Mouse (Mus musculus) cerebellum, adult 9-11 months (tissue): ENCODE results near the gene Cars.
"Not testable (repeated sequence)": the region's sequence is repeated elsewhere in the genome, so short reads cannot be mapped to it uniquely, and the experiment has no call there.

Experiments used
- DNase-seq: peaks from one replicate; pipeline ENCODE4 v3.0.0; 2022

Gene Cars

GRCm38 (mm10) chr7:143599428-143600230, at the start of gene Cars:
TSS of gene Cars (minus strand) at chr7:143600090.
- peak; percentile 91 for DNase-seq

DNA sequence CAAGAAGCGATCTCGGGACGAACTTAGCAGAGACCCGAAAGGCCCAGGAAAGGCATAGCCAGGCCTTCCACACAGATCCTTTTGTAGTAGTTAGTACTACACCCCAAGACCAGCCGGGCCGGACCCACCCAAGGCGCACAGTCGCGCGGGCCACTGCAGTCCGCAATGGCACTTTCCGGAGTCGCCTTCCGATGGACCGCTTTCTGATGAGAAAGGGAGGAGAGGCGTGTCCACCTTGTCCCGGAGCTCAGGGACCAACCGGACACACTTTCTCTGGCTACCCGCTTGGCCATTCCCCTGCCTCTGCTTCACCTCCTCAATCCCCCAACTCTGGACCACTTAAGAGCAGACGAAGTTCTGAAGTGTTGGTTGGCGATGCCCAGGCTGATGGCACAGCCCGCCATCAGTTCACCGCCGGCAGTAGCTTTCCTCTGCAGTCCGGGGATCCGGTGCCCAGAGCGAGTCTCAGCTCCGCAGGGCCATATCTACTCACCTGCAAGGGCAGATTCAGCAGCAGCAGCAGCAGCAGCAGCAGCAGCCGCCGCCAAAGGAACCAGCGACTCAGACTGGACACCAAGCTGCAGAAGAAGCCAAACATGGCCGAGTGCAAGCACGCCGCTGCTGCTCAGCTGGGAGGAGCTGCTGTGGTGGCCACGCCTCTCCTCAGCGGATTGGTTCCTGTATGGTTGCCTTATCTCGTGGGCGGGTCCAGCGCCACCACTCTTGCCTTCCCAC, 49.3 kb upstream of the Cars start, which contains the start of gene Tnfrsf22:
Gene Tnfrsf22 (minus strand): TSS at position 628 of the 735 bp plus-strand sequence.
- peak; percentile 11 for DNase-seq

GRCm38 (mm10) chr7:143643949-143644348, 44.1 kb upstream of the Cars start:
- not testable (repeated sequence) for DNase-seq

- DNase-seq, result no peak
Measured at GRCm38 (mm10) chr7:143636674-143637073, 36.8 kb upstream of the Cars start.

DNA sequence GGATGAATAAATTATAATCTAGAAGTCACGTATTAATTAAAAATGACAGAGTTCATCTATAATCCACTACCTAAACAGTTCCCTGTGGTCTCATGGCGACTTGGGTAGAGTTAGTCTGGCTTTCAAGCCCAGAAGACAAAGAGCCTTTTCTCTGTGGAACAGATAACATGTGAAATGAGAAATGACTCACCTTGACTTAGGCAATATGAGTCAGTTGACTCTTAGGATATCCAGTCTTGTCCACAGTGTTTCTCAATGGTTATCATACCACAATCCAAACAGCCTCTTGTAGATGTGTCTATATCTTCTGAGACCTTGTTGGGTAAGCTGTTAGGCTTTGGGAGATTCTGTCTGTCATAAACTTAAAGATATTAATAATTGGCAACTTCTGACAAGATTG, 31.6 kb upstream of the Cars start:
- DNase-seq, result no peak

DNA sequence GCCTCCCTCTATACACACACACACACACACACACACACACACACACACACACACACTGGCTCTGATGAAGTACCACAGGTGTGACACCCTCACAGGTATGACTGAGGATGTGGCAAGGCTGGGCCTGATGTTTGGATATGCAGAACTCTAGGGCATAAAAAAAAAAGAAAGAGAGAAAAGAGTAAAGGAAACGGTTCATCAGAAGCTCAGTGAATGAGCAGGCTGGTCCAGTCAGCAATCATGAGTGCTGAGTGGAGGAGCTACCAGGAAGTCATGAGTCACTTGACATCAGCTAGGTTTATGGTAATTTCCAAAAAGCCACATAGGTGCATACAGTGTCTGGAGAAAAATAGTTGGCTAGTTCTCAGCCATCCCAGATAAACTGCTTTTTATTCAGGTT, 29.6 kb upstream of the Cars start:
- no peak for DNase-seq

DNA sequence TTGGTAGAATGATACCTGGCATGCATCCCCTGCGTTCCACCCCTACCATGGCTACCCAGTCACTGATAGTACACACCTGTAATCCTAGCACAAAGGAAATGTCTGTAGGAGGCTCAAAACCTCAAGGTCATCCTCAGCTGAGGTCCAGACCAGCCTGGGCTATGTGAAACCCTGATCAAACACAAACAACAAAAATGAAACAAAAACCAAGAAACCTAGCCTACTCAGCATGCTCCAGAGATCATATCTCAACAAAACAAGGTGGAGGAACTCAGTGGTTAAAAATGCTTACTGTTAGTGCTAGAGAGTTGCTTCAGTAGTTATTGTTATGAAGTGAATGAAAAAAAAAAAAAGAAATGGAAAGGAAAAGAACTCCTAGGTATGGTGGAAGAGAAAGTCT, 28.6 kb upstream of the Cars start, which contains the start of gene Tnfrsf26:
Gene Tnfrsf26 (minus strand): TSS at position 183 of the 400 bp plus-strand sequence.
- DNase-seq, result no peak

- DNase-seq, result no peak
Measured at GRCm38 (mm10) chr7:143627555-143628286, 27.8 kb upstream of the Cars start.

DNA sequence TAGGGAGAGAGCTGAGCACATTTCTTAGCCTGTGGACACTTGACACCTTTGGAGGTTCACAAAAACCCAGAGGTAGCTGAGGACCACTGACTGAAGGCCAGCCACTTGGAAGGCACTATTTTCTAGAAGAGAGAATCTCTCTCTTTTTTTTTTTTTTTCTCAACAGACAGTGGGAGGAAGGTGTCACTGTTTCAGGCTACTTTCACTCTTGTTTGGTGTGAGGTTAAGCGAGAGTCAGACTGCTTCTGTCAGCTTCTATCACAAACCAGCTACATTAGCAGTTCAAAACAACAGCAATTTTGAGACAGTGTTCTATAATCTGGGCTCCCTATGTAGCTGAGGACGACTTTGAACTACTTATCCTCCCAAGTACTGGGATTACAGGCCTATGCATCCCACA, 26.3 kb upstream of the Cars start:
- no peak for DNase-seq

- DNase-seq, result no peak
Measured at GRCm38 (mm10) chr7:143625151-143625550, 25.3 kb upstream of the Cars start.

DNA sequence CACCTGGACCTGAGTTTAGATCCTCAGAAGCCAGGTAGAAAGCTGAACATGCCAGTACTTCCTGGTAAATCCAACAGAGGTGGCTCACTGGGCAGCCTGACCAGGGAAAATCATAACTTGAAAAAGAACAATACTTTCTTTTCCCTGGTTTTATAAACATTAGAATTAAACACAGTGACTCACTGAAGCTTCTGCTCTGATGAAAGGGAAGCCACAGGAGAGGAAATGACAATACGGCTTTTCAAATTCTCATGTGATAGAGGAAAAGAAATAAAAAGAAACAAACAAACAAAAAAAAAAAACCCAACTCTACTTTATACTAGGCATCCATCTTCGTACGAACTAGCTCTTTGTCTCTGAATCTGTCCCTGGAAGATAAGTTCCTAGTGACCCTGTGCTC, 24.7 kb upstream of the Cars start:
- no peak for DNase-seq

DNA sequence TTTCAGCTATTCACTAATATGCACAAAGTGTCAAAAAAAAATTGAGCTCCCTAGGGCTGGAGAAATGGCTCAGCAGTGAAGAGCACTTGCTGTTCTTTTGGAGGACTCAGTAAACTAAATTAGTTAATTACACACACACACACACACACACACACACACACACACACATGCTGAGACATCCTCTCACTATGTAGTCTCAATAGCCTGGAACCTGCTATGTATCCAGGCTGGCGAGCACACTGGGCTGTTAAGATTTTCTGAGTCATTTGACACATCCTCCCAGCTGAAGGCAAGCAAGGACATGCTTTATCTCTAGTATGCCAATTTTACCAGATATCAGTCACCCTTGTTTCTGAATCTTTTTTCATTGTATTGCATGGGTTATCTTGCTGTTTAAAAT, 21.1 kb upstream of the Cars start:
- no peak for DNase-seq

DNA sequence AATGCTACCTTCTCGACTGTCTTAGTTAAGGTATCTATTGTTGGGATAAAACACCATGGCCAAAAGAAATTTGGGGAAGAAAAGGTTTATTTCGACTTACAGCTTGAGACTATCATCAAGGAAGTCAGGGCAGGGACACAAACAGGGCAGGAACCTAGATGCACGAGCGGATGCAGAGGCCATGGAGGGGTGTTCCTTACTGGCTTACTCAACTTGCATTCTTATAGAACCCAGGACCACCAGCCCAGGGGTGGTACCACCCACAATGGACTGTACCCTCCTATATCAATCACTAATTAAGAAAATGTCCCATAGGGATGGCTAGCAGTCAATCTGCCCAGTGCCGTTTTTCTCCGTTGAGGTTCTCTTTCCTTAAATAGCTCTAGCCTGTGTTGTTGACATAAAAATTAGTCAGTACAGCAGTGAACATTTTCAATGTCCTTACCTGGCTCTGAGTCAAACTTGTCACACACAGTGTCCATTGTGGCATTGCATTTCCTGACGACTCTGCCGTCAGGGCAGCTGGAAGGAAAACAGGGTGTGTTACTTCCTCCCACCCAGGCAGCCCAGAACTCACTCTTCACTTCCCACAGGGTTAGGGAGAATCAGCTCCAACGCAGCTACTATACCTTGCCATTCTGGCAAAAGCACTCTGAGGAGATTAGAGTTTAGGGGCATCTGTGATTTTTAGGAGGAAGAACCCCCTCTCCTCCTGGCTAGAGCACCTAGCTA, 14.7 kb upstream of the Cars start:
- DNase-seq, result no peak

GRCm38 (mm10) chr7:143612215-143612614, 12.3 kb upstream of the Cars start:
- no peak for DNase-seq

- DNase-seq, result no peak
Measured at GRCm38 (mm10) chr7:143605321-143605720, 5.4 kb upstream of the Cars start.

DNA sequence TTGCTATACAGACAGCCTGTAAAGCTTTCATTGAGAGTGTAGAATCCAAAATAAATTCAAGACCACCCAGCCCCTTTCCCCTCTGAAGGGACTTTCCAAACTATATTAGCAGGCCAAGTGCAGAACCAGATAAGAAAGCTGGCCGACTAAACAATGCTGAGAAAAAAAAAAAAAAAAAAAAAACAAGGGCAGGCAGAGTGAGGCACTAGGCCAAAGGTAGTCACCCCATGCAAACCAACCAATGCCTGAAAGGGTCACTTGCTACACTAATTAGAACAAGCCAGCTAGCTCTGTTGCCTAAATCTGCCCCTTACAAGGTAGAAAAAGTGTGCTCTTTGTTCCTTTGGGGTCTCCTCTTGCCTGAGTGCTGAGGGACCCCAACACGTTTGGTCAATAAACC, 5.0 kb upstream of the Cars start:
- no peak for DNase-seq

DNA sequence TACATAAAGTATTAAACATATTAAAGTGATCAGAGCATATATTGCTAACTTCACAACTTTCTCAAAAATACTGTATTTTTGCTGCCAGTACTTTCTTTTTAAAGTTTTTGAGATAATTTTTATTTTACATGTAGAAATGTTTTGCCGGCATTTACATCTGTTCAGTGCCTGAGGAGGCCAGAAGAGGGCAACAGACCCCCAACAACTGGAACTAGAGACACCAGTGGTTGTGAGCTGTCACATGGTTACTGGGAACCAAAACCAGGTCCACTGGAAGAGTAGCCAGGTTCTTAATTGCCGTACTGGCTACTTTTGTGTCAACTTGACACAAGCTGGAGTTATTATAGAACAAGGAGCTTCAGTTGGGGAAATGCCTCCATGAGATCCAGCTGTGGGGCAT, 1.8 kb upstream of the Cars start:
- no peak for DNase-seq

- no peak for DNase-seq
Measured at GRCm38 (mm10) chr7:143600231-143600740, 396 bp upstream of the Cars start.

- no peak for DNase-seq
Measured at GRCm38 (mm10) chr7:143594865-143595264, 5.0 kb downstream of the Cars start.

GRCm38 (mm10) chr7:143592255-143592654, 7.6 kb downstream of the Cars start:
- DNase-seq, result no peak

GRCm38 (mm10) chr7:143588006-143588405, 11.9 kb downstream of the Cars start:
- peak; percentile 78 for DNase-seq

DNA sequence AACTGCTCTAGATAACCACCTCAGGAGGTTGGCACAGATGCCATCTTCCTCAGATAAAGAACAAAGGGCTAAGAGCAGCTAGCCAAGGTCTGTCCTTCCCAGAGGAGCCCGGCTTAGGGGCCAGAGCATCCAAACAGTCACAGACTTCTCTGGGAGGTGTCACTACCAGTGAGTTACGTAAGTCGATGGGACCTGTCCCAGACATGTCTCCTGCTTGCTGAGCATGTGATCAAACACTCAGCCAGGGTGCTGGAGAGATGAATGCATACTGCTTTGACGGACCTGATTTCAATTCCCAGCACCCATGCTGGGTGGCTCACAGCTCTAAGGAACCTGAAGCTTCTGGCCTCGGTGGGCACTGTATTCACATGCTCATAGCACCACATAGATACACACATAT, 12.3 kb downstream of the Cars start:
- DNase-seq, result peak; percentile 36
